Mouse (Mus musculus): ENCODE measurements around the gene Oas1c. TPM values are rescaled to one million over a fixed set of nuclear protein-coding genes. Genes with fewer than 3 reads are reported as not detected.
"Not testable (repeated sequence)": the region's sequence is repeated elsewhere in the genome, so short reads cannot be mapped to it uniquely, and the experiment has no call there.

The Oas1c gene
- polyA plus RNA-seq, 1 experiment from 2014 or later: 0.30 TPM

- 78% methylated on average over 4 of the region's 4 CpGs for WGBS
- Histone ChIP-seq H3K9me3 (ENCODE audit: control insufficient read depth, low read length) (no peaks in the 10 kb centered on the region), H3K27me3 (ENCODE audit: control insufficient read depth, insufficient read depth, low read length) (peaks cover under 1% of the 10 kb centered on the region), H3K4me1 (ENCODE audit: control insufficient read depth, insufficient read depth, low read length) (peaks cover 7% of the 10 kb centered on the region; the same call in 1 of the 2 replicates), H3K9ac (ENCODE audit: low read depth, low read length) (no peak overlapping the region), H3K4me2 (replicated peaks; ENCODE audit: low read depth, low read length) (no peak overlapping the region), H3K36me3 (ENCODE audit: control insufficient read depth, insufficient read depth, low read length) (no peaks in the 10 kb centered on the region), H3K27ac (ENCODE audit: low read depth, low read length) (no peak overlapping the region), H3K4me3 (ENCODE audit: low read length) (no peak overlapping the region)
- no peak for ATAC-seq (ENCODE audit: low FRiP score, low TSS enrichment)
Observed at GRCm38 (mm10) chr5:120831031-120831430, 18.7 kb upstream of the Oas1c start.

- Histone ChIP-seq H3K27ac (ENCODE audit: low read depth, low read length) (no peak overlapping the region), H3K27me3 (ENCODE audit: control insufficient read depth, insufficient read depth, low read length) (no peaks in the 10 kb centered on the region), H3K4me2 (replicated peaks; ENCODE audit: low read depth, low read length) (no peak overlapping the region), H3K36me3 (ENCODE audit: control insufficient read depth, insufficient read depth, low read length) (no peaks in the 10 kb centered on the region), H3K9me3 (ENCODE audit: control insufficient read depth, low read length) (peaks cover 11% of the 10 kb centered on the region), H3K4me3 (ENCODE audit: low read length) (no peak overlapping the region), H3K9ac (ENCODE audit: low read depth, low read length) (no peak overlapping the region), H3K4me1 (ENCODE audit: control insufficient read depth, insufficient read depth, low read length) (no peaks in the 10 kb centered on the region)
- ATAC-seq (ENCODE audit: low FRiP score, low TSS enrichment): no peak
Observed at GRCm38 (mm10) chr5:120818999-120819398, 6.7 kb upstream of the Oas1c start.

GRCm38 (mm10) chr5:120815949-120816348 is 3.6 kb upstream of the Oas1c start:
- Histone ChIP-seq H3K4me2 (replicated peaks; ENCODE audit: low read depth, low read length) (no peak overlapping the region), H3K27me3 (ENCODE audit: control insufficient read depth, insufficient read depth, low read length) (no peaks in the 10 kb centered on the region), H3K36me3 (ENCODE audit: control insufficient read depth, insufficient read depth, low read length) (no peaks in the 10 kb centered on the region), H3K27ac (ENCODE audit: low read depth, low read length) (no peak overlapping the region), H3K4me1 (ENCODE audit: control insufficient read depth, insufficient read depth, low read length) (0 out of 2 replicates have a peak, but pooled peaks cover 5% of the 10 kb centered on the region), H3K4me3 (ENCODE audit: low read length) (no peak overlapping the region), H3K9me3 (ENCODE audit: control insufficient read depth, low read length) (peaks cover 11% of the 10 kb centered on the region), H3K9ac (ENCODE audit: low read depth, low read length) (no peak overlapping the region)
- no peak for ATAC-seq (ENCODE audit: low FRiP score, low TSS enrichment)
- 69% methylated on average over 3 of the region's 3 CpGs for WGBS

GRCm38 (mm10) chr5:120813023-120813422 is 709 bp upstream of the Oas1c start:
- Histone ChIP-seq H3K27me3 (ENCODE audit: control insufficient read depth, insufficient read depth, low read length) (no peaks in the 10 kb centered on the region), H3K4me3 (ENCODE audit: low read length) (peak overlapping the region; percentile 32), H3K36me3 (ENCODE audit: control insufficient read depth, insufficient read depth, low read length) (no peaks in the 10 kb centered on the region), H3K9me3 (ENCODE audit: control insufficient read depth, low read length) (no peaks in the 10 kb centered on the region), H3K4me2 (replicated peaks; ENCODE audit: low read depth, low read length) (peak overlapping the region; percentile 46), H3K4me1 (ENCODE audit: control insufficient read depth, insufficient read depth, low read length) (0 out of 2 replicates have a peak, but pooled peaks cover 5% of the 10 kb centered on the region), H3K9ac (ENCODE audit: low read depth, low read length) (peak overlapping the region; percentile 29; the same call in 1 of the 2 replicates), H3K27ac (ENCODE audit: low read depth, low read length) (no peak overlapping the region)
- no peak for ATAC-seq (ENCODE audit: low FRiP score, low TSS enrichment)
- WGBS: 84% methylated on average over 6 of the region's 6 CpGs

- H3K36me3 ChIP-seq (ENCODE audit: control insufficient read depth, insufficient read depth, low read length): no peaks in the 10 kb centered on the region
- H3K9me3 ChIP-seq (ENCODE audit: control insufficient read depth, low read length): no peaks in the 10 kb centered on the region
- ATAC-seq (ENCODE audit: low FRiP score, low TSS enrichment): no peak
- no peak overlapping the region for H3K4me3 ChIP-seq (ENCODE audit: low read length)
- no peak overlapping the region for H3K9ac ChIP-seq (ENCODE audit: low read depth, low read length)
- WGBS: 39% methylated on average over 6 of the region's 6 CpGs
- H3K4me1 ChIP-seq (ENCODE audit: control insufficient read depth, insufficient read depth, low read length): 0 out of 2 replicates have a peak, but pooled peaks cover 5% of the 10 kb centered on the region
- H3K27ac ChIP-seq (ENCODE audit: low read depth, low read length): no peak overlapping the region
- H3K27me3 ChIP-seq (ENCODE audit: control insufficient read depth, insufficient read depth, low read length): no peaks in the 10 kb centered on the region
- H3K4me2 ChIP-seq (replicated peaks; ENCODE audit: low read depth, low read length): no peak overlapping the region
Observed at GRCm38 (mm10) chr5:120809171-120809570, 3.1 kb downstream of the Oas1c start.

- Histone ChIP-seq H3K36me3 (ENCODE audit: control insufficient read depth, insufficient read depth, low read length) (no peaks in the 10 kb centered on the region), H3K27me3 (ENCODE audit: control insufficient read depth, insufficient read depth, low read length) (no peaks in the 10 kb centered on the region), H3K4me2 (replicated peaks; ENCODE audit: low read depth, low read length) (no peak overlapping the region), H3K4me1 (ENCODE audit: control insufficient read depth, insufficient read depth, low read length) (no peaks in the 10 kb centered on the region), H3K4me3 (ENCODE audit: low read length) (no peak overlapping the region), H3K27ac (ENCODE audit: low read depth, low read length) (no peak overlapping the region), H3K9me3 (ENCODE audit: control insufficient read depth, low read length) (no peaks in the 10 kb centered on the region), H3K9ac (ENCODE audit: low read depth, low read length) (no peak overlapping the region)
- ATAC-seq (ENCODE audit: low FRiP score, low TSS enrichment): no peak
- WGBS: 86% methylated on average over 1 of the region's 1 CpGs
Observed at GRCm38 (mm10) chr5:120806458-120806857, 5.9 kb downstream of the Oas1c start.

- Histone ChIP-seq H3K9ac (ENCODE audit: low read depth, low read length) (no peak overlapping the region), H3K4me1 (ENCODE audit: control insufficient read depth, insufficient read depth, low read length) (no peaks in the 10 kb centered on the region), H3K27me3 (ENCODE audit: control insufficient read depth, insufficient read depth, low read length) (no peaks in the 10 kb centered on the region), H3K9me3 (ENCODE audit: control insufficient read depth, low read length) (no peaks in the 10 kb centered on the region), H3K27ac (ENCODE audit: low read depth, low read length) (no peak overlapping the region), H3K4me3 (ENCODE audit: low read length) (no peak overlapping the region), H3K36me3 (ENCODE audit: control insufficient read depth, insufficient read depth, low read length) (no peaks in the 10 kb centered on the region), H3K4me2 (replicated peaks; ENCODE audit: low read depth, low read length) (no peak overlapping the region)
- no peak for ATAC-seq (ENCODE audit: low FRiP score, low TSS enrichment)
- WGBS: 71% methylated on average over 2 of the region's 2 CpGs
Observed at GRCm38 (mm10) chr5:120803596-120803995, 8.7 kb downstream of the Oas1c start.

GRCm38 (mm10) chr5:120798943-120799342 is 13.4 kb downstream of the Oas1c start:
- not testable (repeated sequence) for H3K36me3 ChIP-seq (ENCODE audit: control insufficient read depth, insufficient read depth, low read length); H3K27ac ChIP-seq (ENCODE audit: low read depth, low read length); H3K4me2 ChIP-seq (replicated peaks; ENCODE audit: low read depth, low read length); H3K9ac ChIP-seq (ENCODE audit: low read depth, low read length); H3K4me3 ChIP-seq (ENCODE audit: low read length); H3K9me3 ChIP-seq (ENCODE audit: control insufficient read depth, low read length); H3K27me3 ChIP-seq (ENCODE audit: control insufficient read depth, insufficient read depth, low read length); ATAC-seq (ENCODE audit: low FRiP score, low TSS enrichment); H3K4me1 ChIP-seq (ENCODE audit: control insufficient read depth, insufficient read depth, low read length)
- 79% methylated on average over 2 of the region's 2 CpGs for WGBS

- 81% methylated on average over 5 of the region's 5 CpGs for WGBS
- not testable (repeated sequence) for H3K27ac ChIP-seq (ENCODE audit: low read depth, low read length); H3K27me3 ChIP-seq (ENCODE audit: control insufficient read depth, insufficient read depth, low read length); H3K4me1 ChIP-seq (ENCODE audit: control insufficient read depth, insufficient read depth, low read length); H3K4me3 ChIP-seq (ENCODE audit: low read length); H3K4me2 ChIP-seq (replicated peaks; ENCODE audit: low read depth, low read length); H3K9me3 ChIP-seq (ENCODE audit: control insufficient read depth, low read length); H3K9ac ChIP-seq (ENCODE audit: low read depth, low read length); H3K36me3 ChIP-seq (ENCODE audit: control insufficient read depth, insufficient read depth, low read length); ATAC-seq (ENCODE audit: low FRiP score, low TSS enrichment)
Observed at GRCm38 (mm10) chr5:120798147-120798546, 14.2 kb downstream of the Oas1c start.
